Mouse (Mus musculus): ENCODE results near the gene Abr. TPM values are rescaled to one million over a fixed set of nuclear protein-coding genes. Genes with fewer than 3 reads are reported as not detected.
A peak's percentile ranks its signal among the peaks of the same experiment; 100 is the strongest.

Abr gene
- polyA plus RNA-seq, 1 experiment from 2014 or later = 23.9 TPM

DNA sequence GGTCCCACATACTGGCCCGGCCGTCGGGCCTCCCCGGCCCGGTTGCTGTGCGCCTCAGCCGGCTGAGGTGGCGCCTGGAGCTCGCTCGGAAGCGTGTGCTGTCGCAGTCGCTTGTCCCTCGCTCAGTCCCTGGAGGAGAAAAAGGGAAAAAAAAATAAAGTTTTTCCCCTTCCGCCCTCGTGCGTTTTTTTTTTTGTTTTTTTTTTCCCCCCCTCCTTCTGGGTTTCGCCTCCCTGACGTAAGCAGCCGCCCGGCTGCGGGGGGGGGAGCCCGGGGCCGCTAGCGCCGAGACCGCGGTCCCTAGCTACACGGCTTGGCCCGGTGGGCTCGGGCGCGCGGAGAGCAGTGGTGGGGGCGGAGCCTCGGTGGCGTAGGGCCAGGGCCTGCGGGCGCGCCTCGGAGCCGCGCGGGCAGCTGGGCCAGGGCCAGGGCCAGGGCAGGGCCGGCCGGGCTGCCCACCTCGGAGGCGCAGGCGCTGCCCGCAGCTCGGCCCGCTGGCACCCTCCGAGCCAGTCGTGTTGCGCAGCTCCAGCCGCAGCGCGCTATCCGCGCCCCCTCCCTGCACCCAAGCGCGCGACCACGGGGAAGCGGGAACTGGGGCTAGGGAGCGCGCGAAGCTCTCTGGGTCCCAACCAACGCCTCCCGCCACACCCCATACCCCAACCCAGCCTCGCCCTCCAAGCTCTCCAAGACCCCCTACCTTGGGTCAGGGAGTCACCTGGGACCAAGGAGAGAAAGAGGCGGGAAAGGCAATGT, 1.3 kb upstream of the Abr start:
- DNase-seq (ENCODE audit: low spot score) = peak; percentile 29

GRCm38 (mm10) chr11:76622566-76623205, 572 bp upstream of the Abr start:
- no peak for DNase-seq (ENCODE audit: low spot score)

- DNase-seq (ENCODE audit: low spot score) = no peak
Observed at GRCm38 (mm10) chr11:76618134-76618533, 4.0 kb downstream of the Abr start.

DNA sequence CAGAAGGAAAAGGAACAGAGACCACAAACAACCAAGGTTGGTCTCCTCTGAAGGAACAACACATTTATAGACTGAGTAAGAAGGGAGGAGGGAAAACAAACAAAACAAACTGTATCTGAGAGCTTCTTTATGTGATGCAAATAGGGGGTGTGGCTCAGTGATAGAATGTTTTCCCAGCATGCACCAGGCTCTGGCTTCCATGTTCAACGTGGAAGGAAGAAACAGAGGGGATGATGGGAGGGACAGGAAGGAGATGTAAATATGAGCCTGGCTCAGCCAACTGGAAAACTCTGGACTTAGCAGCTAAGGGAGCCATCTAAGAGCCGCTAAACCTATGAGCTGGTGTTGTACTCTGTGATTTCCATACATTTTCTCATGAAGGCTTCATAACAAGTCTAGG, 7.9 kb downstream of the Abr start:
- no peak for DNase-seq (ENCODE audit: low spot score)

GRCm38 (mm10) chr11:76612638-76613104, 9.4 kb downstream of the Abr start:
- no peak for DNase-seq (ENCODE audit: low spot score)

DNA sequence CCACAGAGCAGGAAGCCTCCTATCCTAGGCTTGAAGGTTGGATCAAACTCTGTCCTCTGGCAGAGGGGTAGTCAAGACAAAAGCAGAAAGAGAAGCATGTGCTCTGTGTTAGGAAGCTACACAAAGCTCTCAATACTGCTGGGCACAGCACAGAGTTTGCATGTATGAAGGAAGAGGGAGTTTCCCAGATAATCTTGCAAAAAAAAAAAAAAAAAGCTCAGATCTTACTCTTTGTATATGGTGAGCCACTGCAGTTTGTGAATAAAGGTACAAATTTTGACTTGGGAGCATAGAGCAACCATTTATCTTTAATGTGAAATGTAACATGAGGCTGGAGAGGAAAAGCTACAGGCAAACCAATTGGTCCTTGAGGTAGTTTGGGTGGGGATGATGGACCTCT, 11.2 kb downstream of the Abr start:
- DNase-seq (ENCODE audit: low spot score) = no peak

DNA sequence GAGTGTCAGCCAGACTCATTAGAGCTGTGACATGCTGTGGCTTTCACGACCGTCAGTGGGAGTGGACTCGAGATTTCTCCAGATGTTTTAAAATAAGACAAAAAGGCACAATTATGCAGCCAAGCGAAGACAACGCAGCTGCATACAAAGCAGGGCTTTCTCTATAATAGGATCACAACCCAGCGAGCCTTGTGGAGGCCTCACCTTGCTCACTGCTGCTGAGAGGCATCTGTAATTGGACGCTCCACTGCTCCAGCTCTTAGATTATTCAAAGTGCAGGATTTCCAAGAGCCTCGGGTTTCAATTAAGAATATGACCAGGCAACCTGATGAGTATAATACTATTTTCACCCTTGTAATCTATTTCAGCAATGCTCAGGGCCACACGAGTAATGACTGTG, 15.6 kb downstream of the Abr start:
- no peak for DNase-seq (ENCODE audit: low spot score)

DNA sequence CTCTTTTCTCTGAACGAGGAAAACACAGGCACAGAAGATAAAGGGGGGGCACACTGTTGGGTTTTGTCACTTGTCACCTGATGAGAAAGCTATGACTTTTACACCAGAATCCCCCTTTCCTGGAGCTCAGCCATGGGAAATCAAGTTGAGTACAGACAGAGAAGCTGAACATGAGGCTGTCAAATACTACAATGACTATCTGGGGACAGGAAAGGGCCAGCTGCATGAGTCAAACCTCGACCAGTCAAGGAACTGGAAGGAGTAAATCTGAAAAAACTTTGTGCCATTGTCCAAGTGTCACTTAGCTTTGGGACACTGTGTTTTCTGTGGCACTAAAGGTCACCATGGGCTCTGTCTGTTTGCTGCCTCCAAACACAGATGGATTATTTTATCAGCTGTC, 22.9 kb downstream of the Abr start:
- no peak for DNase-seq (ENCODE audit: low spot score)

DNA sequence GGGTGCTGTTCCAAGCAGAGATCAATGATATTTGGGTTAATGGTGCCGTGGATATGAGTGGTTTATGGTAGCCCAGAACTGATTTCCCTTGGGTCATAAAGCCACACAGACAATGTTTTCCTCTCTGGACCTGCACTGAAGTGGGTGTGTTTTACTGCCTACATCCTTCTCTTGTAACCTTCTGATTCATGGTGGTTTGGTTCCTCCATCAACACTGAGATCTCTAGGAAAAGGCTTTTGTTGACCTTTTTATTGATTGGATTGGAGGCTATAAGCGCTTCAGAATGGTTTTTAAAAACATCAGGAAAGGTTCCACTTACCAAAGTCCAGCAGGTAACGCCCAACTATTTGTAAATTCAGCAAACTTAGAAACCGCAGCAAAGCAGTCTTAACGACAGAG, 23.4 kb downstream of the Abr start:
- no peak for DNase-seq (ENCODE audit: low spot score)

DNA sequence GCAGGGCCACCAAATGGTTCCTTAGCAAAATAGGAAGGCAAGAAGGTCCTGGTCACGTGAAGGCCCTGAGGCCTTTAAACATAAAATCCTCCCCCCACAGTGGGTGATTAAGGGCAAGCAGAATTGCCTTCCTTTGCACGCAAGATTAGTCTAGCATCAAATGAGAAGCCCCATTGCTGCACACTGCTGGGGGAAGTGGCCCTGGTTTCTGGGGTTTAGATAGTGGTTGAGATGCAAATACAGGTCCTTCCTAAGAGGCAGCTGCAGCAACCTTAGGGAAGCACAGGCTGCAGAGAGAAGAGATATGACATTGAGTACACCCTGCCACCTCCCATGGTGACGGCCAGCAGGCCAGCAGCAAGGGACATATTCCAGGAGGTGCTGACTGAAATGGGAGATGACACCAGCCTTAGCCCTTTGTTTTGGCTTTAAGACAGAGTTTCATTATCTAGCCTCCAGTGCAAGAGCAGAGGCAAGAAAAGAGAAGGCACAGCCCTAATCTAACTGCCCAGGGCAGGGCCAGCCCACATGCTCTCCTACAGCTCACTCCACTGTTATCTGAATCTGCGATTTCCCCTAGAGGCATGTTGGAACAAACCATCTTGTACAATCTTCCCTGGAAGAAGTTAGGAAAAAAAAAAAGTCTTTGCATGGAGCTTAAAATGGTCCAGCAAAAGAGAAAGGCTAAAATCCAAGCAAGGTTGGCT, 28.3 kb downstream of the Abr start:
- no peak for DNase-seq (ENCODE audit: low spot score)

GRCm38 (mm10) chr11:76589746-76590145, 32.4 kb downstream of the Abr start:
- no peak for DNase-seq (ENCODE audit: low spot score)

GRCm38 (mm10) chr11:76588632-76589485, 33.3 kb downstream of the Abr start:
- peak; percentile 10 for DNase-seq (ENCODE audit: low spot score)

GRCm38 (mm10) chr11:76588032-76588431, 34.1 kb downstream of the Abr start:
- peak; percentile 51 for DNase-seq (ENCODE audit: low spot score)

DNA sequence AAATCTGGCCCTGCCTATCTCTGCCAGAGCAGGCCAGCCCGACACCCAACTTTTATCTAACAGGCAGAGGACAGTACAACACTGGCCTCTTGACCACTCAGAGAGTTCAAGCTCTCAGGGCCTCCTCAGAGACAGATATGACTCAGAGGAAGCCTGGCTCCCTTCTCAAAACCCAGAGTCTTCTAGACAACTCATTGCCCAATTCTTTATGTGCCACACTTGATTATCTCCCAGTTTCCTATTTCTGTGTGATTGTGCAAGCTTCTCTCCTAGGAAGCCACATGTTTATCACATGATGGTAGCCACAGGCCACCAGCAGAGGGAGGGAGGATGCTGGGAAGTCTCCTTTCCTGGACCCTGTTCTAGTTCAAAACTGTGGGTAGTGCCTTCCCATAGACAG, 34.8 kb downstream of the Abr start:
- no peak for DNase-seq (ENCODE audit: low spot score)

GRCm38 (mm10) chr11:76586119-76586518, 36.0 kb downstream of the Abr start:
- DNase-seq (ENCODE audit: low spot score) = no peak

DNA sequence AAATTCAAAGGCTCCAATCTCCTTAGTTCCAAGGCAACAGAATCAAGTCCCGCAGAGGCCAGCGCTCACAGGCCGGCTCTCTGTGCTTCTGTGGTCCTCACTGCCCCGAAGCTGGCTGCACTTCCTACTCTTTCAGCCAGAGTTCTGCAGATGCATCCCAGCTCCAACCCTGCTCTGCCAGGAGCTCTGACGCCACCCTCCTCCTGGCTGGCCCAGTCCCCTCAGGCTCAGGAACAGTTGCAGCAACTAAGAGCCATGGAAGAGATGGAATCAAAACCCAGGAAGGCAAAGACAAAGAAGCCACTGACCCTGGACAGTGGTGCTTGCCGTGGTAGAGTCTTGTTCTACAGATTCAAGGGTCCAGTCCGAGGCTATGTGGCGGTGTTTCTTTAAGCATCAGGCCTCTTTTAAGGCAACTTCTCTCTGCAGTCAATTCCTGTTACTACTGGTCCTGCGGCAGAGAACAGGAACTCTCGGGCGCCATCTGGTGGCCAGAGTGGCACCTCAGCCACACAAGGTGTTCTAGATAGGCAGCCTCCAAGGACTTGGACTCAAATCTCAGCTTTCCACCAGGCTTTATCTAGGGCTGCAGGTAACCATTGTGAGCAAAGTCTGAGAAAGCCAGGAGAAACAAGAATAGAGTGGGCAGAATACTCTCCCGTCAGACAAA, 44.4 kb downstream of the Abr start:
- peak; percentile 88 for DNase-seq (ENCODE audit: low spot score)

DNA sequence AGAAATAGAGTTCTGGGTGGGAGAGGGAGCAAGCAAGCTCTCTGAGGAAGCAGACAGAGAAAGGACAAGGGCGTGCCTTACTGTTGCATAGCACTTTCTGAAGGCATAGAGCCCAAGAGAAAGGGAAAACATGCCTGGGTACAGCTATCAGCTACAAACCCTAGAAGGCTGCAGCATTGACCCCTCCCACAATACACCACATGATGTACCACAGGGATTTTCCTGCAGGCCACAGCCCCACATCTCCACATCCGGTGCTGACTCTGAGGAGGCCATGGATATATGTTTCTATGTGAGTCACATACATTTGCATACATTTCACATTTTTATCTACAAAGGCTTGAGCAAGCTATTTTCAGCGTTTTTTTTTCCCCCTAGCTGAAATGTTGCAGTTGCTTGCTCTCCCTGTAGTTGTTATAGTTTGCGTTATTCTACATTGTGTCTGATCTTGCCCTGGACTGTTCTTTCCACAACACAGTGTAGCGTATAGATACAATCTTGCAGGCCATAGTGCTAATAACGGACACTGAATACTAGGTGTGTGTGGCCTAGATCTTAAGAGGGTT, 49.2 kb downstream of the Abr start:
- DNase-seq (ENCODE audit: low spot score) = no peak

DNA sequence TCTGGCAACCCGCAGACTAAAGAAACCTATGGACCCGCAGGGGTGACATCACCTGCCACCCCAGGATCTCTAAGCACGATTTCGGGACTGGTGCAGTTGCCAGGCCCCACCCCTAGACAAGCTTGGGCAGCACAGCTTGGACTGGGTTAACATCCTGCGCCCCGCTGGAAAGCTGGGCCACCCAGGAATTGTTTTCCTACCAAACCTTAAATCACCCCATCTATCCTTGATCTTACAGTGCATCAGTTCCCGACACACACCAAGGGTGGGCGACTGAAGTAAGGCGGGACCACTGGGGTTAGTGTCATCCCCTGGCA, 50.5 kb downstream of the Abr start:
- no peak for DNase-seq (ENCODE audit: low spot score)

DNA sequence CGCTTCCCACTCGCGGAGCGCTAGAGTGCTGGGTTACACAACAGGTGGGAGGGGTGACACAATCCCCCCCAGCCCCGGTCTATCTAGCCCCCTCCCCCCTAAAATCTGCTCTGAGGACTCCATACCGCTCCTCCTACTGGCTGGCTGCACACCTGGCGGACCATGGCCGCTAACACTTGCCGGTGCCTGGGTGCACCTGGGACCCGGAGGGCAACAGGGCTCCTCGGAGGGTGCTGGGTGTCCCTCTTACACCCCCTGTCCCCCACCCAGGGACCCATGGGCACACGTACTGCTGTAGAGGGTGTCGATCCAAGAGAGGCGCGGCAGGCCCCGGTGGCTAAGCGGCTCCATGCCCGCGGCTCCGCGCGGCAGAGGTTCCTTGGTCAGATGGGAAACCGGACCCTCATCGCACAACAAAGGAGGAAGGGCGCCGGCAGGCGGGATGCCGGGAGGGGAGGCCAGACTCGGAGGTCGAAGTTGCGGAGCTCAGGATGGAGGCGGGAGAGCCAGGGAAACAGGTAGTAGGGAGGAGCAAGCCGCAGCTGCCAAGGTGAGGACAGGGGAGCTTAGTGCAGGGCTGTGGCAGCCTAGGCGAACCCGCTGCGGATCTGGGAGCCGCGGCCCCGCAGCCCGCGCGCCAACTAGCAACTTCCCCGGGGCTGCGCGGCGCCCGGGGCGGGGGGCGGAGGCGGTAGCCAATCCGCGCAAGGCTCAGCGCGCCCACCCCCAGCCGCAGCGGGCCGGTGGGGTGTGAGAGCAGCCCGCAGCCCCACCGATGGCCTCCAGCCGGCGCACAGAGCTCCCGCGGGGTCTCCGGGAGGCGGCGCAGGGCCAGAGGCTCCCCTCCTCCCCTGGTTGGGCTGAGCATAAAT, 51.1 kb downstream of the Abr start:
- DNase-seq (ENCODE audit: low spot score) = peak; percentile 25
